Mouse (Mus musculus) thymus, postnatal 14 days (tissue): ENCODE data around the gene Fam214a.

Source experiments
- DNase-seq: peaks from one replicate; pipeline ENCODE4 v3.0.0; 2021

The Fam214a gene

GRCm38 (mm10) chr9:75035944-75036343 is 83.3 kb downstream of the Fam214a start:
- DNase-seq: no peak

GRCm38 (mm10) chr9:75037451-75038356 is 85.0 kb downstream of the Fam214a start, which contains the start of gene Arpp19:
TSS of gene Arpp19 (plus strand) at chr9:75037614.
- DNase-seq: peak; percentile 89

- DNase-seq: no peak
Observed at GRCm38 (mm10) chr9:75038357-75038688, 85.6 kb downstream of the Fam214a start.

GRCm38 (mm10) chr9:75040566-75040965 is 87.9 kb downstream of the Fam214a start:
- no peak for DNase-seq

- no peak for DNase-seq
Observed at GRCm38 (mm10) chr9:75041840-75042525, 89.3 kb downstream of the Fam214a start.

GRCm38 (mm10) chr9:75043191-75043590 is 90.5 kb downstream of the Fam214a start:
- no peak for DNase-seq

- DNase-seq: no peak
Observed at GRCm38 (mm10) chr9:75047079-75047478, 94.4 kb downstream of the Fam214a start.

- DNase-seq: no peak
Observed at GRCm38 (mm10) chr9:75049100-75049499, 96.4 kb downstream of the Fam214a start.

- DNase-seq: peak; percentile 69
Observed at GRCm38 (mm10) chr9:75050003-75050402, 97.3 kb downstream of the Fam214a start.

- DNase-seq: no peak
Observed at GRCm38 (mm10) chr9:75051841-75052240, 99.2 kb downstream of the Fam214a start.

- DNase-seq: no peak
Observed at GRCm38 (mm10) chr9:75055046-75055445, 102.4 kb downstream of the Fam214a start.

- DNase-seq: no peak
Observed at GRCm38 (mm10) chr9:75064678-75065331, 112.1 kb downstream of the Fam214a start.

- DNase-seq: no peak
Observed at GRCm38 (mm10) chr9:75070457-75071028, 117.9 kb downstream of the Fam214a start, which contains the start of gene Myo5a. TSS of gene Myo5a (plus strand) at chr9:75071015.

- peak; percentile 79 for DNase-seq
Observed at GRCm38 (mm10) chr9:75071029-75071705, 118.5 kb downstream of the Fam214a start.

GRCm38 (mm10) chr9:75071706-75072192 is 119.1 kb downstream of the Fam214a start:
- DNase-seq: peak; percentile 31

GRCm38 (mm10) chr9:75072361-75072760 is 119.7 kb downstream of the Fam214a start:
- no peak for DNase-seq

- DNase-seq: no peak
Observed at GRCm38 (mm10) chr9:75077191-75077590, 124.5 kb downstream of the Fam214a start.
